Mouse (Mus musculus): ENCODE results near the gene Zmym1. TPM values are rescaled to one million over a fixed set of nuclear protein-coding genes. Genes with fewer than 3 reads are reported as not detected.
"Not testable (repeated sequence)": the region's sequence is repeated elsewhere in the genome, so short reads cannot be mapped to it uniquely, and the experiment has no call there.

Zmym1 gene
- polyA plus RNA-seq (2012; ENCODE audit: insufficient read depth, insufficient read length, low replicate concordance, missing spikeins), result not detected in 2 replicates

DNA sequence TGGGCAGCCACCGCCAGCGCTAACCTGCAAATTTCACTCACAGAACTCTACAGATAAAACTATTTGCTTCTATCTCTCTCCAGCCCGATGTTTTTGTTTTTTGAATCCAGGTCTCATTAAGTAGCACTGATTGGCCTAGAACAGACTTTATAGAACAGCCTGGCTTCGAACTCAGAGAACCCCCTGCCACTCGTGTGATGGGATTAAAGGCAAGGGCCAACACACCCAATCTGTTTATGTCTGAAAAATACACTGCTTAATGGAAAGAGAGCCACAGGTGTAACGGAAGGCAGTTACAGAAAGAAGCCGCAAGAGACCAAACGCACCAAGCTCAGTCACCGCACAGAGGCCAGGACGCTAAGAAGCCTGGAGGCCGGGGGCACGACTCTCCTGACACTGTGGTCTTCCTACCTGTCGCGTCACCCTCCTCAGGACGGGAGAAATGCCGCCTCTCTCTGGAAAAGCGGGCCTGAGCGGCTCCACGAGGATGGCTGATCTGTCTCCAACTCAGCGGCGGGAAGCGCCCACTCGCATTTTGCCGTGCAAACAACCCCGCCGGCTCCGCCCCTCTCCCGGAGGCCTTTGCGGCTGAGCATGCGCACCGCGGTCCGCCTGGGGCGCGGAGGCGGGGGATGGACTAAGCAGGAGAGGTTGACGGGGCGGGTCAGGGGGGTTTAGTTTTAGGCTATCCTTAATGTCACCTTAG is at the start of gene Zmym1:
Gene Zmym1, minus strand, starts transcription at position 568 of the 706 bp plus-strand sequence.
- peak within 1 kb of the TSS; percentile 73 for H3K4me3 ChIP-seq (ENCODE audit: insufficient read depth, low read depth, low read length)
- no peak within 1 kb of the TSS for H3K27ac ChIP-seq (ENCODE audit: insufficient read depth, low read depth, low read length)
- 1% methylated on average over 38 of the region's 38 CpGs for WGBS
- TF ChIP-seq POLR2A (IDR thresholded peaks at IDR 0.05; ENCODE audit: insufficient read depth, low read depth, low read length) (peak; percentile 56), CTCF (IDR thresholded peaks at IDR 0.05; ENCODE audit: insufficient read depth, low read depth, low read length) (no peak)
- H3K4me1 ChIP-seq (ENCODE audit: control insufficient read depth, insufficient read depth, low read length), result no peaks in the 10 kb centered on the region

DNA sequence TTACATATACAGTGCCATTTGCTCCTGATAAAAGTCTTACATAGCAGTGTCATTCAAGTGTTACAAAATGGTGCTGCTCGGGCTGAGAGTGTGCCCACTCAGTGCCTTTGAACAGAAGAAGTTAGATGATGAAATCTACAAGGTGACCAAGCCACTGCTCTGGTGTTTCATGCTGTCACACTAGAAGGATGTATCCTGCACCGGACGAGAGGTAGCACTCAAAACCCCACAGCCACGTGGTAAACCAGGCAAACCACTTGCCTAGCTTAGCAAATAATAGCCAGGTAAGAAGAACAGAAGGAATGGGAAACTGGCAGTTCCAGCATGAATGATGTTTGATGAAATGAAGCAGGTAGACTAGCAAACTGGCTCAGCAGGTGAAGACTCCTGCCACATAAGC is 49.6 kb upstream of the Zmym1 start:
- TF ChIP-seq CTCF (IDR thresholded peaks at IDR 0.05; ENCODE audit: insufficient read depth, low read depth, low read length) (no peak), POLR2A (IDR thresholded peaks at IDR 0.05; ENCODE audit: insufficient read depth, low read depth, low read length) (no peak)
- H3K4me1 ChIP-seq (ENCODE audit: control insufficient read depth, insufficient read depth, low read length), result no peaks in the 10 kb centered on the region
- H3K27ac ChIP-seq (ENCODE audit: insufficient read depth, low read depth, low read length), result no peak overlapping the region
- 79% methylated on average over 4 of the region's 4 CpGs for WGBS
- H3K4me3 ChIP-seq (ENCODE audit: insufficient read depth, low read depth, low read length), result no peak overlapping the region

DNA sequence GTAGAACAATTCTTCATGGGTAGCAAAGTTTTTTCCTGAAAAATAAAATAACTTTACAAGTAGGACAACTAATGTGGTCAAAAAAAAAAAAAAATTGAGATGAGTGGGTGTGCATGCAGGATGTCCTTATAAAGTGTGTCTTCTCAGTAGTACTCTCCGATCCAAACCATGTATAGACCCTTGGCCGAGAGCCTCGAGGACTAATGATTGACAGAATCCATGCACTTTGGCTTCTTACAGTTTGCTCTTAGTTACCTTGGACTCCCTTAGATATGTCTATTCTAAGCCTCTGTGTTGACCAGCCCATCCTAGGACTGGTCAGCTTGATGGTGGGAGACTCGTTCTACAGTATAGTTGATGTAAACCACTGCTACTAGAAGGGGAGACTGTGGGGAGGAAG is 46.6 kb upstream of the Zmym1 start:
- WGBS, result 96% methylated on average over 4 of the region's 4 CpGs
- Histone ChIP-seq H3K4me1 (ENCODE audit: control insufficient read depth, insufficient read depth, low read length) (no peaks in the 10 kb centered on the region), H3K27ac (ENCODE audit: insufficient read depth, low read depth, low read length) (no peak overlapping the region), H3K4me3 (ENCODE audit: insufficient read depth, low read depth, low read length) (no peak overlapping the region)
- no peak for TF ChIP-seq CTCF (IDR thresholded peaks at IDR 0.05; ENCODE audit: insufficient read depth, low read depth, low read length)
- no peak for TF ChIP-seq POLR2A (IDR thresholded peaks at IDR 0.05; ENCODE audit: insufficient read depth, low read depth, low read length)

DNA sequence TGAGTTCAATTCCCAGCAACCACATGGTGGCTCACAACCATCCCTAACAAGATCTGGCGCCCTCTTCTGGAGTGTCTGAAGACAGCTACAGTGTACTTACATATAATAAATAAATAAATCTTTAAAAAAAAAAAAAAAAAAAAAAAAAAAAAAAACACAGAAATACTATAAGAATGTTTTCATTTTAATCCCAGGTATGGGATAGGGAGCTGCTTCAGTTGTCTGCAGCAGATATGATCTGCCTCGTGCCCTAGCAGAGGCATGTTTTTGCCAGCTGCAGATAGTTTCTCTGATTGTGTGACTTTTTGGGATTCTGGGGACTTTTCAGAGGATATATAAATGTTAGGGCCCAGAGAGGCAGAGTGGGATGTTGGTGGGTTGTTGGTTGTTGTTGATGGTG is 38.6 kb upstream of the Zmym1 start:
- not testable (repeated sequence) for H3K27ac ChIP-seq (ENCODE audit: insufficient read depth, low read depth, low read length); H3K4me1 ChIP-seq (ENCODE audit: control insufficient read depth, insufficient read depth, low read length); H3K4me3 ChIP-seq (ENCODE audit: insufficient read depth, low read depth, low read length)
- 94% methylated on average over 1 of the region's 2 CpGs for WGBS

DNA sequence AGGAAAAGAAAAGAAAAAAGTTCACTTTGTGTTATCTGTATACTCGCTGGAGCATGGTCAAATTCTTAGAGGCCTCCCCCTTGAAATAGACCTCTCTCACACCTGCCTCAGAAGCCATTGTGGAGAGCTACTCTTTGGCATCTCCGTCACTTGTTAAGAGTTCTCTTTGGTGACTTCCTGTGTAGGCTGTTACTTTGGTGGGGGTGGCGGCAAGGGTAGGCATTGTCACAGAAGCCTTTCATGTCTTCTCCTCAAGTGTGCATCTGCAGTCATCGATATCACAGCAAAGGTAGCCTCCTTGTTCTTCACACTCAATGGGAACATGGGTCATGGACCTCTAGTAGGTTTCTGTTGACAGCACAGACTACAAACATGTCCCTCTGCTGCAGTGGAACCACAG is 34.1 kb upstream of the Zmym1 start:
- WGBS, result 89% methylated on average over 4 of the region's 4 CpGs
- H3K27ac ChIP-seq (ENCODE audit: insufficient read depth, low read depth, low read length), result no peak overlapping the region
- H3K4me1 ChIP-seq (ENCODE audit: control insufficient read depth, insufficient read depth, low read length), result no peaks in the 10 kb centered on the region
- TF ChIP-seq CTCF (IDR thresholded peaks at IDR 0.05; ENCODE audit: insufficient read depth, low read depth, low read length), result no peak
- TF ChIP-seq POLR2A (IDR thresholded peaks at IDR 0.05; ENCODE audit: insufficient read depth, low read depth, low read length), result no peak
- H3K4me3 ChIP-seq (ENCODE audit: insufficient read depth, low read depth, low read length), result no peak overlapping the region

DNA sequence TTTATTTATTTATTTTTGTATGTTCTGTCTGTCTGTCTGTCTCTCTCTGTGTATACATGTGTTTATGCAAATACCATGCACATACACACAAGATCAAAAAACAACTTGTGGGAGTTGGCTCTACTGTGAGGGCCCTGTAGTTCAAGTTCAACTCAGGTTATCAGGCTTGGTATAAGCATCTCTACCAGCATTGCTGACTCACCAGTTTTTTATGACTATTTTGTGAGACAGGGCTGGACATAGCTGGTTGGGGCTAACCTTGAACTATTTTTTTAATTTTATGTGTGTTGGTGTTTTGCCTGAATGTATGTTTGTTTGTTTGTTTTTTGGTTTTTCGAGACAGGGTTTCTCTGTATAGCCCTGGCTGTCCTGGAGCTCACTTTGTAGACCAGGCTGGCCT is 30.2 kb upstream of the Zmym1 start:
- 89% methylated on average over 1 of the region's 1 CpGs for WGBS
- H3K27ac ChIP-seq (ENCODE audit: insufficient read depth, low read depth, low read length), result no peak overlapping the region
- TF ChIP-seq POLR2A (IDR thresholded peaks at IDR 0.05; ENCODE audit: insufficient read depth, low read depth, low read length) (no peak), CTCF (IDR thresholded peaks at IDR 0.05; ENCODE audit: insufficient read depth, low read depth, low read length) (no peak)
- no peaks in the 10 kb centered on the region for H3K4me1 ChIP-seq (ENCODE audit: control insufficient read depth, insufficient read depth, low read length)
- no peak overlapping the region for H3K4me3 ChIP-seq (ENCODE audit: insufficient read depth, low read depth, low read length)

DNA sequence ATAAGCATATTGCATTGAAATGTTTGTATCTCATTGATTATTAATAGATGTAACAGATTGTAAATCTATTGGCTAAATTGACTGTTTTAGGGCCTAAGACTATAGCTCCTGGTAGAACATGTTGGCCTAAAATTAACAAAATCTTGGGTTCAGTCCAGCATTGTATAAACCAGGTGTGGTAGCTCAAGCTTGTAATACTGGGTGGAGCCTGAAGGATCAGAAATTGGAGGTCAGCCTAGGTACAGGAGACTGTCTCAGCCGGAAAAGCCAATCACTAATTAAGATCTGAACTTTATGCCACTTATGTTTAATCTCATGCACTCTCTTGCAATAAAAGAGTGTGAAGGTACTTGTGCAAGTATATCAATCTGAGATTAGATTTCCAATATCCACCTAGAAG is 24.8 kb upstream of the Zmym1 start:
- 91% methylated on average over 1 of the region's 1 CpGs for WGBS
- Histone ChIP-seq H3K4me3 (ENCODE audit: insufficient read depth, low read depth, low read length) (no peak overlapping the region), H3K4me1 (ENCODE audit: control insufficient read depth, insufficient read depth, low read length) (no peaks in the 10 kb centered on the region), H3K27ac (ENCODE audit: insufficient read depth, low read depth, low read length) (no peak overlapping the region)
- TF ChIP-seq POLR2A (IDR thresholded peaks at IDR 0.05; ENCODE audit: insufficient read depth, low read depth, low read length) (no peak), CTCF (IDR thresholded peaks at IDR 0.05; ENCODE audit: insufficient read depth, low read depth, low read length) (no peak)

DNA sequence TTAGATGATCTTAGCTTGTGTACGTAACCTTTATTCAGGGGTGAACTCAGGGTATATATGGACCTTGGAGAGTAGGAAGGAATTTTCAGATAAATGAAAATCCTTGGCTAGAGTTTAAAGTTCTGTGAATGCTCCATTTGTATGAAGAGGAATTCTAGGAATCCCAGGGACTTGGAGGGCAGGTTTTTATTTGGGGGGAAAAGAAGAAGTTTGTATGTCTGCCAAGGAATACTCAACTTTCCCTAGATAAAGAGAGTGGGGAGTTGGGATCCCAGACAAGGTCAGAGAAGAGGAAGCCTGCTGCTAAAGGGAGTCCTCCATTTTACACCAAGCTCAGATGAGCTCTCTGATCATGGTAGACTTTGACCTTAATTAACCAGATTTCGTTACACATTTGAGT is 22.2 kb upstream of the Zmym1 start:
- Histone ChIP-seq H3K4me3 (ENCODE audit: insufficient read depth, low read depth, low read length) (no peak overlapping the region), H3K4me1 (ENCODE audit: control insufficient read depth, insufficient read depth, low read length) (no peaks in the 10 kb centered on the region; the same call in 1 of the 2 replicates), H3K27ac (ENCODE audit: insufficient read depth, low read depth, low read length) (no peak overlapping the region)
- WGBS, result 89% methylated on average over 2 of the region's 2 CpGs
- TF ChIP-seq CTCF (IDR thresholded peaks at IDR 0.05; ENCODE audit: insufficient read depth, low read depth, low read length) (no peak), POLR2A (IDR thresholded peaks at IDR 0.05; ENCODE audit: insufficient read depth, low read depth, low read length) (no peak)

DNA sequence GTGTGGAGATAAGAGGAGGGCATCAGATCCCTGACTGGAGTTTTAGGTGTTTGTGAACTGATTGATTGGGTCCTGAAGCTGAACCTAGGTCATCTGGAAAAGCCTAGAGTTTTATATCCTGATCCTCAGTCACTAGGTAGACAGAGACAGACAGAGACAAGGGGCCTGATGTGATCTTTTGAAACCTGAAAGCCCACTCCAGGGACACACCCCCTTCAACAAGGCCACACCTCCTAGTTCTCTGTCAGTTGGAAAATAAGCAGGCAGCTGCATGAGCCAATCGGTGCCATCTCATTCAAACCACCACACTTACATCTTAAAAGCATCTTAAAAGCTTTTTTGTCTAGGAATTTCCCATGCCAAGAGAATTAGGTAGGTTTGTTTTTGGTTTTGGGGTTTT is 19.9 kb upstream of the Zmym1 start:
- 34% methylated on average over 1 of the region's 1 CpGs for WGBS
- TF ChIP-seq POLR2A (IDR thresholded peaks at IDR 0.05; ENCODE audit: insufficient read depth, low read depth, low read length) (no peak), CTCF (IDR thresholded peaks at IDR 0.05; ENCODE audit: insufficient read depth, low read depth, low read length) (no peak)
- Histone ChIP-seq H3K27ac (ENCODE audit: insufficient read depth, low read depth, low read length) (no peak overlapping the region), H3K4me1 (ENCODE audit: control insufficient read depth, insufficient read depth, low read length) (no peaks in the 10 kb centered on the region; the same call in 1 of the 2 replicates), H3K4me3 (ENCODE audit: insufficient read depth, low read depth, low read length) (no peak overlapping the region)

Data from olfactory bulb, adult 2 months (tissue).